Mouse (Mus musculus): ENCODE data around the gene 1700037C18Rik. TPM values are rescaled to one million over a fixed set of nuclear protein-coding genes. Genes with fewer than 3 reads are reported as not detected.

The 1700037C18Rik gene
- polyA plus RNA-seq, 1 experiment from 2014 or later = 1.9 TPM

- H3K4me1 ChIP-seq (ENCODE audit: control insufficient read depth, low read depth, low read length) = no peaks in the 10 kb centered on the region; the same call in 1 of the 2 replicates
- peaks cover 13% of the 10 kb centered on the region for H3K36me3 ChIP-seq (ENCODE audit: control insufficient read depth, insufficient read depth)
- H3K27me3 ChIP-seq (ENCODE audit: control insufficient read depth, insufficient read depth, low read depth, low read length) = no peaks in the 10 kb centered on the region
- no peaks in the 10 kb centered on the region for H3K9me3 ChIP-seq (replicated peaks; ENCODE audit: control insufficient read depth, low read length)
- WGBS (ENCODE audit: insufficient replicate concordance) = 70% methylated on average over 3 of the region's 3 CpGs
- H3K4me3 ChIP-seq (ENCODE audit: low read depth, low read length) = no peak overlapping the region
- no peak overlapping the region; the same call in 1 of the 2 replicates for H3K4me2 ChIP-seq (ENCODE audit: low read depth, low read length)
- peak overlapping the region; percentile 47 for H3K27ac ChIP-seq (ENCODE audit: low read length)
- peak; percentile 81 for ATAC-seq (ENCODE audit: low read depth)
- no peak overlapping the region for H3K9ac ChIP-seq (ENCODE audit: low read depth, low read length)
Measured at GRCm38 (mm10) chr16:3923515-3923914, 15.0 kb upstream of the 1700037C18Rik start.

- Histone ChIP-seq H3K9me3 (replicated peaks; ENCODE audit: control insufficient read depth, low read length) (no peaks in the 10 kb centered on the region), H3K27me3 (ENCODE audit: control insufficient read depth, insufficient read depth, low read depth, low read length) (no peaks in the 10 kb centered on the region), H3K4me1 (ENCODE audit: control insufficient read depth, low read depth, low read length) (no peaks in the 10 kb centered on the region; the same call in 1 of the 2 replicates), H3K27ac (ENCODE audit: low read length) (no peak overlapping the region), H3K4me2 (ENCODE audit: low read depth, low read length) (no peak overlapping the region), H3K4me3 (ENCODE audit: low read depth, low read length) (no peak overlapping the region), H3K36me3 (ENCODE audit: control insufficient read depth, insufficient read depth) (peaks cover 11% of the 10 kb centered on the region), H3K9ac (ENCODE audit: low read depth, low read length) (no peak overlapping the region)
- ATAC-seq (ENCODE audit: low read depth) = no peak
- 74% methylated on average over 2 of the region's 2 CpGs for WGBS (ENCODE audit: insufficient replicate concordance)
Measured at GRCm38 (mm10) chr16:3920756-3921155, 12.3 kb upstream of the 1700037C18Rik start.

- Histone ChIP-seq H3K9ac (ENCODE audit: low read depth, low read length) (peak overlapping the region; percentile 79), H3K27ac (ENCODE audit: low read length) (peak overlapping the region; percentile 55; the same call in 1 of the 2 replicates), H3K36me3 (ENCODE audit: control insufficient read depth, insufficient read depth) (no peaks in the 10 kb centered on the region; the same call in 1 of the 2 replicates), H3K4me1 (ENCODE audit: control insufficient read depth, low read depth, low read length) (peaks cover 9% of the 10 kb centered on the region), H3K4me2 (ENCODE audit: low read depth, low read length) (peak overlapping the region; percentile 97), H3K4me3 (ENCODE audit: low read depth, low read length) (peak overlapping the region; percentile 75), H3K27me3 (ENCODE audit: control insufficient read depth, insufficient read depth, low read depth, low read length) (no peaks in the 10 kb centered on the region), H3K9me3 (replicated peaks; ENCODE audit: control insufficient read depth, low read length) (no peaks in the 10 kb centered on the region)
- no peak for ATAC-seq (ENCODE audit: low read depth)
- WGBS (ENCODE audit: insufficient replicate concordance) = 2% methylated on average over 20 of the region's 20 CpGs
Measured at GRCm38 (mm10) chr16:3909118-3909517, 629 bp upstream of the 1700037C18Rik start.

GRCm38 (mm10) chr16:3907471-3907870, 1.0 kb downstream of the 1700037C18Rik start:
- 67% methylated on average over 2 of the region's 2 CpGs for WGBS (ENCODE audit: insufficient replicate concordance)
- Histone ChIP-seq H3K4me3 (ENCODE audit: low read depth, low read length) (no peak overlapping the region), H3K9ac (ENCODE audit: low read depth, low read length) (no peak overlapping the region), H3K4me1 (ENCODE audit: control insufficient read depth, low read depth, low read length) (peaks cover 9% of the 10 kb centered on the region), H3K27me3 (ENCODE audit: control insufficient read depth, insufficient read depth, low read depth, low read length) (no peaks in the 10 kb centered on the region), H3K27ac (ENCODE audit: low read length) (no peak overlapping the region), H3K9me3 (replicated peaks; ENCODE audit: control insufficient read depth, low read length) (no peaks in the 10 kb centered on the region), H3K36me3 (ENCODE audit: control insufficient read depth, insufficient read depth) (no peaks in the 10 kb centered on the region), H3K4me2 (ENCODE audit: low read depth, low read length) (no peak overlapping the region)
- no peak for ATAC-seq (ENCODE audit: low read depth)

GRCm38 (mm10) chr16:3896553-3896952, 11.9 kb downstream of the 1700037C18Rik start:
- Histone ChIP-seq H3K4me1 (ENCODE audit: control insufficient read depth, low read depth, low read length) (peaks cover 10% of the 10 kb centered on the region), H3K9me3 (replicated peaks; ENCODE audit: control insufficient read depth, low read length) (no peaks in the 10 kb centered on the region), H3K36me3 (ENCODE audit: control insufficient read depth, insufficient read depth) (peaks cover 18% of the 10 kb centered on the region), H3K4me3 (ENCODE audit: low read depth, low read length) (no peak overlapping the region), H3K27me3 (ENCODE audit: control insufficient read depth, insufficient read depth, low read depth, low read length) (no peaks in the 10 kb centered on the region), H3K9ac (ENCODE audit: low read depth, low read length) (no peak overlapping the region), H3K4me2 (ENCODE audit: low read depth, low read length) (no peak overlapping the region), H3K27ac (ENCODE audit: low read length) (no peak overlapping the region)
- ATAC-seq (ENCODE audit: low read depth) = no peak
- 61% methylated on average over 1 of the region's 1 CpGs for WGBS (ENCODE audit: insufficient replicate concordance)

- 62% methylated on average over 6 of the region's 6 CpGs for WGBS (ENCODE audit: insufficient replicate concordance)
- no peak overlapping the region for H3K9ac ChIP-seq (ENCODE audit: low read depth, low read length)
- H3K9me3 ChIP-seq (replicated peaks; ENCODE audit: control insufficient read depth, low read length) = no peaks in the 10 kb centered on the region
- peak overlapping the region; percentile 19; the same call in 1 of the 2 replicates for H3K4me2 ChIP-seq (ENCODE audit: low read depth, low read length)
- H3K4me1 ChIP-seq (ENCODE audit: control insufficient read depth, low read depth, low read length) = peaks cover 10% of the 10 kb centered on the region
- no peak for ATAC-seq (ENCODE audit: low read depth)
- peaks cover 15% of the 10 kb centered on the region for H3K36me3 ChIP-seq (ENCODE audit: control insufficient read depth, insufficient read depth)
- peak overlapping the region; percentile 35; the same call in 1 of the 2 replicates for H3K27ac ChIP-seq (ENCODE audit: low read length)
- no peak overlapping the region for H3K4me3 ChIP-seq (ENCODE audit: low read depth, low read length)
- no peaks in the 10 kb centered on the region for H3K27me3 ChIP-seq (ENCODE audit: control insufficient read depth, insufficient read depth, low read depth, low read length)
Measured at GRCm38 (mm10) chr16:3896046-3896445, 12.4 kb downstream of the 1700037C18Rik start.

GRCm38 (mm10) chr16:3895173-3895792, 13.2 kb downstream of the 1700037C18Rik start:
- Histone ChIP-seq H3K27ac (ENCODE audit: low read length) (peak overlapping the region; percentile 81), H3K9me3 (replicated peaks; ENCODE audit: control insufficient read depth, low read length) (no peaks in the 10 kb centered on the region), H3K9ac (ENCODE audit: low read depth, low read length) (no peak overlapping the region; the same call in 1 of the 2 replicates), H3K4me3 (ENCODE audit: low read depth, low read length) (peak overlapping the region; percentile 23), H3K27me3 (ENCODE audit: control insufficient read depth, insufficient read depth, low read depth, low read length) (no peaks in the 10 kb centered on the region), H3K4me2 (ENCODE audit: low read depth, low read length) (peak overlapping the region; percentile 27), H3K4me1 (ENCODE audit: control insufficient read depth, low read depth, low read length) (peaks cover 10% of the 10 kb centered on the region), H3K36me3 (ENCODE audit: control insufficient read depth, insufficient read depth) (peaks cover 14% of the 10 kb centered on the region)
- 18% methylated on average over 9 of the region's 9 CpGs for WGBS (ENCODE audit: insufficient replicate concordance)
- peak; percentile 78 for ATAC-seq (ENCODE audit: low read depth)

GRCm38 (mm10) chr16:3893739-3894138, 14.8 kb downstream of the 1700037C18Rik start:
- H3K27ac ChIP-seq (ENCODE audit: low read length) = peak overlapping the region; percentile 43
- 52% methylated on average over 3 of the region's 3 CpGs for WGBS (ENCODE audit: insufficient replicate concordance)
- H3K36me3 ChIP-seq (ENCODE audit: control insufficient read depth, insufficient read depth) = peaks cover 12% of the 10 kb centered on the region

GRCm38 (mm10) chr16:3891621-3892295, 16.7 kb downstream of the 1700037C18Rik start:
- no peaks in the 10 kb centered on the region for H3K9me3 ChIP-seq (replicated peaks; ENCODE audit: control insufficient read depth, low read length)
- H3K36me3 ChIP-seq (ENCODE audit: control insufficient read depth, insufficient read depth) = no peaks in the 10 kb centered on the region
- WGBS (ENCODE audit: insufficient replicate concordance) = 83% methylated on average over 14 of the region's 14 CpGs
- peaks cover 10% of the 10 kb centered on the region for H3K4me1 ChIP-seq (ENCODE audit: control insufficient read depth, low read depth, low read length)
- no peak for ATAC-seq (ENCODE audit: low read depth)
- no peak overlapping the region for H3K4me2 ChIP-seq (ENCODE audit: low read depth, low read length)
- no peak overlapping the region for H3K9ac ChIP-seq (ENCODE audit: low read depth, low read length)
- H3K27me3 ChIP-seq (ENCODE audit: control insufficient read depth, insufficient read depth, low read depth, low read length) = no peaks in the 10 kb centered on the region
- H3K4me3 ChIP-seq (ENCODE audit: low read depth, low read length) = no peak overlapping the region
- no peak overlapping the region for H3K27ac ChIP-seq (ENCODE audit: low read length)

More at GRCm38 (mm10) chr16:3893739-3894138, 14.8 kb downstream of the 1700037C18Rik start:
- Histone ChIP-seq H3K9ac (ENCODE audit: low read depth, low read length) (no peak overlapping the region), H3K4me2 (ENCODE audit: low read depth, low read length) (no peak overlapping the region), H3K4me1 (ENCODE audit: control insufficient read depth, low read depth, low read length) (peaks cover 10% of the 10 kb centered on the region), H3K27me3 (ENCODE audit: control insufficient read depth, insufficient read depth, low read depth, low read length) (no peaks in the 10 kb centered on the region), H3K4me3 (ENCODE audit: low read depth, low read length) (no peak overlapping the region), H3K9me3 (replicated peaks; ENCODE audit: control insufficient read depth, low read length) (no peaks in the 10 kb centered on the region)
- ATAC-seq (ENCODE audit: low read depth) = no peak

Data from liver, embryonic 16.5 days (tissue).